Mouse (Mus musculus): ENCODE measurements at regions not wholly inside any gene's neighbourhood (a gene's known extent, or its start where the extent isn't known, plus 50 kb on each side); places are given as distances from the start of the nearest gene placed in this dataset.

DNA sequence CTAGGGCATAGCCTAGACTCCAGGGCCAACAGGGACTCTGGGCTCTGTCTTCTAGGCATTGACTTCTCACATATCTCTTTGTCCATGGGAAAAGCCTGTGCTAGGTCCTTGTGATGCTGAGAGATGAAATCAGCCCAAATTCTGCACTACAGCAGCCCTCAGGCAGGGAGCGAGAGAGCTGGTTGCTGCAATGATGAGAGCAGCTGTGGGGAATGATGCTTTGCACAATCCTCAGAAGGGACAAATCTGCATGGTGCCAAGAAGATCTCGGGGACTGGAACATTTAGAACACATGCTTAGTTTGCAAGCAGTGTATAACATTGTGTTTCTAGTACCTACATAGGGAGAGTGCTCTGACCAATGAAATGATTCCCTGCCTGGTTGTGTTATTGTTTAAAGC is 259.2 kb upstream of the Trib2 start:
- DNase-seq (ENCODE audit: low read depth, low spot score), result no peak

DNA sequence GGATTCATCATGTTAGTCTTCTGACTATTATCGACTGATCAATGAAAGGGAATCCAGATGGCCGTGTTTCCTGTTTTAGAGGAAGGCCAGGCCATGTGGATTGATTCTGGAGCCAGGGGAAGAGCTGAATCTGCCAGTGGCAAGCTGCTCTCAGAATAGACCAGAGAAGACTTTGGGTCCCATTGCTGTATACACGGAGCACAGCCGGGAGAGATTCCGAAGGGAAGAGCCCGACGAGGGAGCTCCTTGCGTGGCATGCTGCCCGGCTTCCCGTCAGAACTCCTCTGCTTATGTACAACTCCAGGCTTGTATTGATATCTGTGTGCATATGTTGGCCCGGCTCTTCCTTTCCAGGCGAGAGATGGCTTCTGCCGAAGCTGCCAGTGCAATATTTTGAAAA is 252.2 kb upstream of the Trib2 start:
- DNase-seq (ENCODE audit: low read depth, low spot score), result no peak

DNA sequence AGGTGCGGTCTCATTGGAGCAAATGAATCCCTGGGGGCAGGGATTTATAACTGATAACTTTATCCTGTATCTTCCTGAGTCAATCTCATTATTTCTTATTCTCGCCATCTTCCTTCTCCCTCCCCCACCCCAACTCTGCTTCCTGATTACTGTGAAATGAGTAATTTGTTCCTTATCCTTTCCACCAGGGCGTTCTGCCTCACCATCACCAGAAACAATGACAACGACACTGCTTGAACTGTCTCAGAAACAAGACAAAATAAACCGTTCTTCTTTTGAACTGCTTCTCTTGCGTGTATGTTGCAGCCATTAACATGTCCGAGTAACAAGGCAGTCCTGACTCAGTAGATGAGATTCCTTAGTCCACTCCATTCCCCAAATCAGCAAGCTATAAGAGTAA is 246.0 kb upstream of the Trib2 start:
- no peak for DNase-seq (ENCODE audit: low read depth, low spot score)

DNA sequence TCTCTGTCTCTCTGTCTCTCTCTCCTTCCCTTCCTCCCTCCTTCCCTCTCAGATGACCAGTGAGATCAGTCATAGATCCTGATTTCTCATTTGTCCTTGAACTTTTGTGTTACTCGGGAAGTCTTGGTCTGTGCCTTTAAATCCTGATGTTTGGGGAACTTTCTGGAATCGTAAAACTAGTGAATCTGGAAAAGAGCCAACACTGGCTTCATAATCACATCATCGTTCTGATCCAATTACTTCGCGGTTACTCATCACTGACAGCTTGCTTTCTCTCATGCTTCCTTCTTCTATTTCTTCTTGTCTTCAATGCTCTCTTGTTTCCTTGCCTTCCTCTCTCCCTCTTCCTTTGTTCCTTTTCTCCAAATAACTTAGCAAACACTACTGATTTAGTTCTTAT is 243.7 kb upstream of the Trib2 start:
- no peak for DNase-seq (ENCODE audit: low read depth, low spot score)

DNA sequence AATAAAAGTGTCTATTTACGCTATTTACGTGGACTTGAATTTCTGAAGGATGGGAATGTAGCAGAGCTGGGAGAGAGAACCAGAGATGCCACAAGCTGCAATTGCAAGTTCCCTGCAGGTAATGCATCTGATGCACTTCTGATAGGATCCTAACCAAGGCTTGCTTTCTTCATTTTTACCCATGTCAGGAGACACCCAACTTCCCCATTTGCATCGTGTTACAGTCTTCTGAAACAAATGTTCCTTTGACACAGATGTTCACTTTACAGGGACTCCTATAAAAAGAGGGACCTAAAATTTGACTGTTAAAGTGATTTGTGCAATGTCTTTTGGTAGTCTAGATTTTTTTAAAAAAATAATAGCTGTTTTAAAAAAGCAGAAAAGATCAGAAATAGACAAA is 241.5 kb upstream of the Trib2 start:
- DNase-seq (ENCODE audit: low read depth, low spot score), result no peak

DNA sequence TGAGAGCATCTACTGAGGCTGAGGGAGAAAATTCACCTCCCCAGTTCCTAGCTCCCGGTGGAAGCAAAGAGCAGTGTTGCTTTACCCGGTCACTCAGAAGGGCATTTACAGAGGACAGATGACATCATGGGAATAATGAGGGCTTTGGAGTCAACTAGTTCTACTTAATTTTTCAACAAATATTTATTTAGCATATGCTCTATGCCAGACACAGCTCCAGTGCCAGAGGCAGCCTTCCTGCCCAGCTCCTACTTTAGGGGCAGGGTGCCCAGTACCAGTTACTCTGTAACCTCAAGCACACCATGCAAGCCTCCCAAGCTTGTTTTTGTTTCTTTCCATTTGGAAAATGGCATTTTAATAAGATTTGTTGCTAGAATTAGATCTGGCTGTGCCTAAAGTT is 240.1 kb upstream of the Trib2 start:
- DNase-seq (ENCODE audit: low read depth, low spot score), result no peak

DNA sequence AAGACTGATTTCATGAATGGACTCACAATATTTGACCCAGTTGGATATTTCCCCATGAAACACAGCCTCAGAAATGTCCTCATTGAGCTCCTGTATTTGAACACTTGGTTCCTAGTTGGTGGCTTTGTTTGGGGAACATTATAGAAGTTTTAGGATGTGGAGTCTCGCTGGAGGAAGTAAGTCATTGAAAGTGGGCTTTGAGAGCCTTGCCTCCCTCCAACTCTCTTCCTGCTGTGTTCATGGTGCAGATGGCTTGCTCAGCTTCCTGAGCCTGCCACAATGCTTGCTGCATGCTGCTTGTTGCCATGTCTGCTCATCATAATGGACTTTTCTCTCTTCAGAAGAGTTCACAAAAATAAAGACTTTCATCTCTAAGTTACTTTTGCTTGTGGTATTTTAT is 239.5 kb upstream of the Trib2 start:
- DNase-seq (ENCODE audit: low read depth, low spot score), result no peak

DNA sequence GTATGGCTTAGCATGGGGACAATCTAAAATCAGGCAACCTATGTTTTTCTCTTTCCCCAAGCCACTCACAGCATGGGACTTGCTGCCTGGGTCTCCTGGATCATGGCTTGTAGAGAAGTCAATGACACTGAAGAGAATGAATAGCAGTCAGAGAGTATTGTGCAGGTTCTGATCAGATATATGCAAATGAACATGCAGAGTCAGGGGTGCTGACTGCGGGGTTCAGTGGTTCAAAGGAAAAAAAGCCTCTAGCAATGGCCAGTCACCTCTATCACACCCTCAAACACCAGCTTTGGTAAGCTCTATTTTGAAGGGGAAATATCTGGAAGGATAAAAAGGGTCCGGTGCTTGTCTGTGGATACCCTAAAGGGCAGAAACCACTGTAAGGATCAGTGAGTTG is 237.9 kb upstream of the Trib2 start:
- DNase-seq (ENCODE audit: low read depth, low spot score), result no peak

DNA sequence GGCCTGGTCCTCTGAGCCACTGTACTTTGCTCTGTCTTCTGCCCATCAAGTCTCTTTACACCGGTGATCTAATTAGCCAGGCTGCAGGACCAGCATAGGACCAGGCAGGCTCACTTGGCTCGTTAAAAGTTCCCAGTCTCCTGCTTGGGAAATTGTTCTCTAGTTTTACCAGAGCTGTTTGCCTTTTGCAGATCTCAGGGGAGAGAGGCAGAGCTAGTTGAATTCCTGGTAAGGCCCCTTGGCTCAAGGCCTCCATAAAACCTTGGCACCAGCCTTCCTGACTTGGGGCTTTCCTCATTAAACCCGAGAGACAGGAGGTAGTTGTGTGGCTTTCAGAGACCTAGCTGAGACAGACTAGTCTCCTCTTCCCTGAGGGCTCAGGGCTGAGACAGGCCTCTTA is 237.0 kb upstream of the Trib2 start:
- no peak for DNase-seq (ENCODE audit: low read depth, low spot score)

DNA sequence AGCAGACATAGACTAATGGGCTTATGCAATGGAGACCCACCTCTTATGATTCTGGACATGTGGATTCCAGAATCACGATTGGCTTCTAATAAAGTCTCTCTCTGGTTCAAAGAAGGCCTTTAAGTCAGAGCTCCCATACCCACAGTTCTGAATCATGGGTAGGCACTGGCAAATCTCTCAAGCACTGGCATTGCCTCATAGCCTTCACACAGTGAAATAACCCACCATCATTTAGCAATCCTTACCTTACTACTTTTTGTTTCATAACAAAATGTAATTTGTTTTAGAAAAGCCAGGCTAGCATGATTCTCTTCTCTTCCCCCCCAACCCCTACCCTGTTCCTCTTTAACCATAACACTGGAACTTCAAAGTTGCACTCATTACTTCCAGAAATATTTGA is 236.3 kb upstream of the Trib2 start:
- no peak for DNase-seq (ENCODE audit: low read depth, low spot score)

DNA sequence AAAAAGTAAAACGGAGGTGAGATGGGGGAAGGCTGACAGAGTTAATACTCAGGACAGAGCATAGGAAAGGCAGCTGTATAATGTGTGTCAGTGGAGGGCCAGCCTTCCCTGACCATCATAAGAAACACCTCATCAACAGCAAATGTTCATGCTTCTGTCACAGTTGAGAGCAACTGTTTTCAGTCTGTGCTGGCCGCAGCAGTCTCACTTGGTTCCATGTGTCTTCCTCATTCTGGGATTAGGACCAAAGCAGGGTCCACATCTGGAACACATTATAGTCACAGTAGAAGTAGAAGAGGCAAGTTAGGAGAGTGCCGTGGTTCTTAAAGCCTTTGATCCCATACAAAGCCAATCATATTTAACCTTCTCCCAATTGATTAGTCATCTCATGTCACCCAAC is 235.6 kb upstream of the Trib2 start:
- no peak for DNase-seq (ENCODE audit: low read depth, low spot score)

DNA sequence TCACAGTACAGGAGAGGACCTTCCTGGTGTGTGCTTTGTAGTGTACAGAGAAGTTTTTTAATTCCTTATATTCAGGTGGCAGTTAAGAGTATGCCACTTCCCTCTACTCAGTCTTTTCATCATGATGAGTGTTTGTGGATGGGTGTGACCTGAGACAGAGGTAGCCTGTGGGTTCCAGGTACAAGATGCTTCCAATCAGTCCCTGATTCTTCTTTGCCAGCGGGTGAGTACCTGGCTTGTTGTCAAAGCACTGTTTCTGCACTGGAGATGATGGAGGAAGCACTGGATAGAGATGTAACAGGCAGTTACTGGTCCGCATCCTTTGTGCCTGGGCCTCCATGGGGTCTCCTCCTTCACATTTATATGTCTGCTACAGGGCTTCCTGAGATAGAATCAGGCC is 234.7 kb upstream of the Trib2 start:
- DNase-seq (ENCODE audit: low read depth, low spot score), result no peak

DNA sequence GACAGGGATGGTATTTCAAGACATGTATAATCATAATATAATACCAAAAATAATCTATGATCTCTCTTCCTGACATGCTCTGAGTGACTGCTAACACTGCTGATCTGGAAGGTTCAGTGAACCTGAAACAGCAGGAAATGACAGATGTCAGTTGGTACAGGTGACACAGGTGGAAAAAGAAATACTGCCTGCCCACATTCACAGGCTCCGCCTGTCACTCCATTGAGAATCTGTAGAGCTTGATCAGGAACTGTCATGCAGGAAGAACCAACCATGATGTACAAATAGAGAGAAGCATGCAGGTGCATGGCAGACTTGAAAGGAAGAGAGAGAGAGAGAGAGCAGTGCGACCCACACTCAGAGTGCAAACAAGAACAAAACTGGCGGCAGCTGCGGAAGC is 232.8 kb upstream of the Trib2 start:
- peak; percentile 1 for DNase-seq (ENCODE audit: low read depth, low spot score)

DNA sequence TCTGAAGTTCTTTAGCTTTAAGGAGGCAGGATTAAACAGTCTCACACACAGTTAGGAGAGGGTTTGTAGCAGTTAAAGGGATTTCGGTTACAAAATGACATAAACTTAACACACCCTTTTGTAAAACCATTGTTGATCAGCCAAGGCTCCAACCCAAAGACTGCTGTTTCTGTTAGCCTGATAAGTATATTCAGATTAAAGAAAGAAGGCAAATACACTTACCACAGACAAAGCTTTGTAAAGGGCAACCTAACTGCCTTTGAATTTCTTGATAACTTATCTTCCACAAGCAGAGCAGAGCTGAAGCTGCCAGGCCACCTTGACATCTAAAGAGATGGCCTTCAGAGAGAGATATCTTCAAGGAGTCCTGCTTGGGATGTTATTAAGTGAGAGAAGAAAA is 229.9 kb upstream of the Trib2 start:
- DNase-seq (ENCODE audit: low read depth, low spot score), result no peak

DNA sequence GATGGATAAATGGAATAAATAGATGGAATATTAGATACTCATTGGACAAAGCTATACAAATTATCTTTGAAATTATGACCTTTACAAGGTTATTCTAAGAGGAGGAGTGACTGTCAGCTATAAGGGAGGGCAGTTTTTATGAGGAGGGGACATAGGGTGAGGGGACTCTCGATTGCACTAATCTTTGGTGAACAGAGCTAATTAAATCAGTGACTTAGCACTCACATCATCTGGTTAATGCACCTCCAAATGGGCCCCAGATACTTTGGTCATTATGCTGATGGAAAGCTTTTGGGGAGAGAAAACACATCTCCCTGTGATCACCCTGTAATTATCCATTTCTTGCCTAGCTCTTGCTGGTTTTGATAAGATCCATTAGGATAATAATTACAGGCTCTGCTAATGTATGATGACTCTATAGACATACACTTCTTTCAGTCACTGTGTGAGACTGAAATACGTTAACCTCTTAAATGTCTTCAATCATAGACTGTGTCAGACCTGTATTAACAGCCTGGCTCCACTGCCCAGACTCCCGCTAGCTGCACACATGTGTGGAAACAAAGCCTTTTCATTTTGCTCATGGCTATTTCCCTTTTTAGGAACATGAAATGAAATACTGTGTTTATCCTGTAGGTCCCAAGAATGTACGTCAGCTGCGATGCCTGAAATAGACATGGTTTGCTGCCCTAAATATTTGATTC is 229.2 kb upstream of the Trib2 start:
- no peak for DNase-seq (ENCODE audit: low read depth, low spot score)

DNA sequence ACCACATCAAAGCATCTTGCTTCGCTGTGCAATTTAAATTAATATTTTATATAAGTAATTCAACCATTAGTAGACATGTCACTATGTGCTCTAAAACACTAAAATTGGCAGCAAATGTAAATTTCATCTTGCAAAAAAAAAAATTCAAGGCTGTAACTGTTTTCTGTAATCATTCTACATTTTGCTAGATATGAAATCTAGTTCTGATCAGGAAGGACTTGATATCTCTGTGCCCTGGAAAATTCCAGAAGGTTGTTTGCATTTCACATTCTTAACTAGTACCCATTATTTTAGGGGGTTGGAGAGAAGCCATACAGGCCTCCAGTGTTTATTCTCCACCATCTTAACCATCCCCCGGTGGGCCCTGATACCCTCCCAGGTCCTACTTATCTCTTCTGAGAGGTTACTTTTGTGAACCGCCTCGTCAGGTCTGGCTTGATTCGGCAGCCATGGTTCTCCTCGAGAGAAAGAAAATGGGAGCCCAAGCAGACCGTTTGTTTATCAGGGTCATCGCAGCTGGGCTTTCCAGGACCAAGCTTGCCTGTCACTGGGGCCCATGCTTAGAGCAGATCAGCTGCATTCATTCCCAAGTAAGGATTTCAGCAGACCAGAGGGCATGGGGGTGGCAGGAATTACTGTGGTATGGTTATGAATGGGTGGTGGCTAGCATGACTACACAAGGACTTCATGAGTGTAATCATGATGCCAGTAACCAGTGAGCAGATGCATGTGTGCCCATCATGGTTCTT is 226.9 kb upstream of the Trib2 start:
- no peak for DNase-seq (ENCODE audit: low read depth, low spot score)

DNA sequence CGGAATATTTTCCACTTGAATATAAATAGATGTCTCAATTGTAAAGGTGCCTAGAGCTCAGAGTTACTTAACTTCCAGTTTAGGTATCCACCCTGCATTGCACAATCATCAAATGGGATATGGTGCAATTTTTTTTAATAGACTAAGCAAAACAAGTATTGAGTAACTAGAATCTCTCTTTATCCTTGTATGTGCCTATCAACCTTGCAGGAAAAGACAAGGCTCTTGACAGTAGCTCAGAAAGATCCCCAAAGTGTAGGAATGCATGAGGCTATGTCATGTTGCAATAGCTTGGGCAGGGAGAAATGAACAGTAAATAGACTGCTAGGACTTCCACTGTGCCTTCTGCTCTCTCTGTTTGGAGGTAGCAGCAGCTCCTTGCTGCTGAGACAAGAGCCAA is 225.6 kb upstream of the Trib2 start:
- no peak for DNase-seq (ENCODE audit: low read depth, low spot score)

DNA sequence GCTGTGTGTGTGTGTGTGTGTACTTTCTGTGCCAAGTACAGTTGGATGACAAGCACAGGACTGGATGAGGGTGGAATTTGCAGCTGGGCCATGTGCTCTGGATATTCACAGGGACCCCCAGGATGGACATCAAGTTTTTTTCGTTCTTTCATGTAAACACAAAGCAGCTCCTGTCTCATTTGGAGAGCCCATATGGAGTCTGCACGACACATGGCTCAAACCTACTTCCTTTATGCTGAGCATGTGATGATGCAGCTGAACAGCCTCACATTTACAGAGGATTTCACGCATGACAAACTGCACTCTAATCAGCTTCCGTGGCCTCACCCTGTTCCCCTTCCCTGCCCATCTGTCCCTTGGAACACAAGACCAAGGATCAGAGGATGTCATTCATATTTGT is 224.4 kb upstream of the Trib2 start:
- no peak for DNase-seq (ENCODE audit: low read depth, low spot score)

DNA sequence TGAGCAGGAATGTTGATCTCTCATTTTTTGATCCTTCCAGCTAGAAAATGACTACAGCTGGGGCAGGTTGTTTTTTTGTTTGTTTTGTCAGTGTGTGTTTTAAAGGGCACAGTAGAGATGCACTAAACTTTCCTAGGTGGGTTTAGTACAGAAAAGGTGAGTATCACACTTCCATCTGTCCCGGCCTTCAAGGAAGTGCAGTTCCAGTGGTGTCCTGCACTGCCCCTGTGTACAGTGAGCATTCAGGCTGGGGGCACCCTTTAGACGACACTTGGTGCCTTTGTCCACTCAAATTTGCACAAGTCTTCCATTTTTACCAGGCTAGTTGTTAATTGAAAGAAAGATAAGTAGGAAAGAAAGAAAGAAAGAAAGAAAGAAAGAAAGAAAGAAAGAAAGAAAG is 218.8 kb upstream of the Trib2 start:
- no peak for DNase-seq (ENCODE audit: low read depth, low spot score)

DNA sequence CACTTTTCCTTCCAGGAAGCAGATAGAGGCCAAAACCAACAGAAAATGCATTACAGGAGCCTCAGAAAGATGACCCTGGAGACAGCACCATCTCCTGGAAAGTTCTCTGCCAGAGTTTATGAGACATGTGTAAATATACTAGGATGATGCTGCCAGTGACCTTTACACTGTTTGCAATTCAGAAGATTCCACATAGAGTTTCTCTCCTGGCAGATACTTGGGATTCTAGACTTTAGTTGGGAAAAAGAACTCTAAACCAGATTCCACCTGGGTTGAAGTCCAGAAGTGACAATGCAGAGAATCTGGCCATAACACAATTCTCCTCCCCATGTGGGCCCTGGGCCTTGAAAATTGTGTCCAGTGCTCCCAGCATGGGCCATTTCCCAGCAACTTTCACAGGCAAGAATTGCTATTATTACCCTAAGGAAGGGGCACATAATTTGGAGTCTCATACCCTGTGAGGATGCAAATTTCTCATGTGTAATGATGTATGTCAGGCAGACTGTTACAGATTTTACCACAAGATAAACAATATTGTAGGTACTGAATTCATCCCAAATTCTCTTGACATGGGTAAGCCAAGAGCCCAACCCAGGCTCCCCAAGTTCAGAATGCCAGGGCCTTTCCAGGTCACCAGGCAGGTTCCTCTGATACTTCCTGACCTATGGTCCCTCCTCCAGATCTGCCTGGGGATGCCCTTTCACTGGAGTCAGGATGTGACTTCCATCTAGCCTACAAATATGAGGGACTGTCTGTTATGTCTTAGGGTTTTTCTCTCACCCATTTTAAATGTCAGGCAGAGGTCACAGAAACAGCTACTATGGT is 218.2 kb upstream of the Trib2 start:
- no peak for DNase-seq (ENCODE audit: low read depth, low spot score)

DNA sequence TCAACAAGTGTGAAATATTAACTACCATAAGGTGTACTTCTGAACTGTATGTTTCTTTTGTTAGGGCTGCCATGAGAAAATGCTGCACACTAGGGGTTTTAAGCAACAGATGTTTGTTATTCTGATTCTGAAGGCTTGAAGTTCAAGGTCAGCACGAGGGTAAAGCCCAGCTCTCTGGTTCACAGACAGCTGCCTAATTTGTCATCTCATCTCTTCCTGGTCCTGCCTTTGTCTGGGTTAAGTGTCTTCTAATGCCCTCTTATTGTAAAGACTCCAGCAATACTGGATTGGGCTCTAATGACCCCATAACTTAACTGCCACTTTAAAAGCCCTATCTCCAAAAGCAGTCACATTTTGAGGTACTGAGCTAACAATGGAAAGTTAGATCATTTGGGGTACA is 209.9 kb upstream of the Trib2 start:
- DNase-seq (ENCODE audit: low read depth, low spot score), result peak; percentile 80

DNA sequence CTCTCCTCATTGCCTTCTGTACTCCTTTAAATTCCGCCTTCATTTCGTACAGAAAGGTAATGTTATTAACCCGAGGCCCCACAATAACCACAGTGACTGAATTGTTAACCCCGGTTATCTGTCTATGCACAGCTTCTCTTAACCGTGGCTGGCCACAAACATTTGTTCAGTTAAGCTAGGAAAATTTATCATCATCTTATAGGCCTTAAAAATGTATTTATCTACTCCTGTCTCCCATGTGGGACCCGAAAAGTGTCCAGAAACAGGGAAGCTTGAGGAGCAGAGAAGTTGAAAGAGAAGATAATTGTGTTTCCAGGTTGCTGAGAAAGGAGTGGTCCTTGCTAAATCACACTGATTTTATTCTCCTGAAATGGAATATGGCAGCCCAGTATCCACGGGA is 206.6 kb upstream of the Trib2 start:
- DNase-seq (ENCODE audit: low read depth, low spot score), result no peak

All from R1 (cell line).